Mouse (Mus musculus): ENCODE data around the gene Gm17651. TPM values are rescaled to one million over a fixed set of nuclear protein-coding genes. Genes with fewer than 3 reads are reported as not detected.

Gm17651 gene
- polyA plus RNA-seq, 1 experiment from 2014 or later, result not detected

DNA sequence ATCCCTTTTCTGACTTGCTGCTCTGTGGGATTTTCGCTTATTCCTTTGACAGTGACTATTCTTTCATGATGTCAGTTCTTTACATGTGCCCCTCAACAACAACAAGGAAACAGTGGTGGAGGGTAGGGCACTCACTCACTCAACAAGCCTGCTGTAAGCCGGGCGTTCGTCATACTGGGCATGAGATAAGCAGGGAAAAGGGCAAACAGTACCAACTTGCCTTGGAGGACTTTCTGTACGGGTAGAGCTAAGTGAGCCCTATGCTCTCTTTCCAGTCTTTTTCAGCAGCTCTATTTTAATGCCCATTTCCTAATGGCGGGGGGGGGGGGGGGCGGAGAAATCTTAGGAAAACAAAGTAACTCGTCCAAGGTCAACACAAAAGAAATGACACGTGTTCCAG is 32.5 kb downstream of the Gm17651 start:
- no peak for ATAC-seq (ENCODE audit: insufficient number of reproducible peaks, insufficient read depth, low FRiP score, low read depth)
- WGBS, result 68% methylated on average over 9 of the region's 9 CpGs
- H3K36me3 ChIP-seq (ENCODE audit: control insufficient read depth, insufficient read depth, low read length), result no peaks in the 10 kb centered on the region

GRCm38 (mm10) chr3:97641396-97641795 is 33.1 kb downstream of the Gm17651 start:
- Histone ChIP-seq H3K4me1 (ENCODE audit: control insufficient read depth in 2 of 2, insufficient read depth in 2 of 2, low read length in 2 of 2) (no peaks in the 10 kb centered on the region), H3K36me3 (ENCODE audit: control insufficient read depth, insufficient read depth, low read length) (no peaks in the 10 kb centered on the region), H3K27me3 (ENCODE audit: control insufficient read depth, insufficient read depth, low read length) (no peaks in the 10 kb centered on the region), H3K4me3 (ENCODE audit: control insufficient read depth in 1 of 2, insufficient read depth in 1 of 2, low read depth in 1 of 2, low read length in 2 of 2) (no peak overlapping the region), H3K9me3 (ENCODE audit: control insufficient read depth, low read length) (no peaks in the 10 kb centered on the region), H3K9ac (ENCODE audit: low read length) (no peak overlapping the region), H3K4me2 (ENCODE audit: low read length) (no peak overlapping the region), H3K27ac (replicated peaks in 1 of 2; ENCODE audit: control insufficient read depth in 1 of 2, insufficient read depth in 1 of 2, low read depth in 2 of 2, low read length in 2 of 2) (no peak overlapping the region)
- WGBS, result 87% methylated on average over 4 of the region's 4 CpGs
- no peak for ATAC-seq (ENCODE audit: insufficient number of reproducible peaks, insufficient read depth, low FRiP score, low read depth)

More for the DNA sequence above, 32.5 kb downstream of the Gm17651 start:
- Histone ChIP-seq H3K9me3 (ENCODE audit: control insufficient read depth, low read length) (no peaks in the 10 kb centered on the region), H3K4me1 (ENCODE audit: control insufficient read depth in 2 of 2, insufficient read depth in 2 of 2, low read length in 2 of 2) (no peaks in the 10 kb centered on the region), H3K27me3 (ENCODE audit: control insufficient read depth, insufficient read depth, low read length) (no peaks in the 10 kb centered on the region), H3K9ac (ENCODE audit: low read length) (no peak overlapping the region), H3K4me3 (ENCODE audit: control insufficient read depth in 1 of 2, insufficient read depth in 1 of 2, low read depth in 1 of 2, low read length in 2 of 2) (no peak overlapping the region), H3K27ac (replicated peaks in 1 of 2; ENCODE audit: control insufficient read depth in 1 of 2, insufficient read depth in 1 of 2, low read depth in 2 of 2, low read length in 2 of 2) (no peak overlapping the region), H3K4me2 (ENCODE audit: low read length) (no peak overlapping the region)

- 0 out of 4 replicates have a peak overlapping the region, but pooled peaks of 1 of the 2 experiments have one; percentile 30 for H3K27ac ChIP-seq (replicated peaks in 1 of 2; ENCODE audit: control insufficient read depth in 1 of 2, insufficient read depth in 1 of 2, low read depth in 2 of 2, low read length in 2 of 2)
- peak; percentile 59; the same call in 1 of the 2 replicates for ATAC-seq (ENCODE audit: insufficient number of reproducible peaks, insufficient read depth, low FRiP score, low read depth)
- no peaks in the 10 kb centered on the region for H3K27me3 ChIP-seq (ENCODE audit: control insufficient read depth, insufficient read depth, low read length)
- no peak overlapping the region for H3K4me2 ChIP-seq (ENCODE audit: low read length)
- H3K9ac ChIP-seq (ENCODE audit: low read length), result no peak overlapping the region
- 35% methylated on average over 3 of the region's 3 CpGs for WGBS
- no peaks in the 10 kb centered on the region for H3K9me3 ChIP-seq (ENCODE audit: control insufficient read depth, low read length)
- no peaks in the 10 kb centered on the region for H3K36me3 ChIP-seq (ENCODE audit: control insufficient read depth, insufficient read depth, low read length)
- H3K4me1 ChIP-seq (ENCODE audit: control insufficient read depth in 2 of 2, insufficient read depth in 2 of 2, low read length in 2 of 2), result peaks cover 3 to 12% of the 10 kb centered on the region in 2 experiments
- no peak overlapping the region for H3K4me3 ChIP-seq (ENCODE audit: control insufficient read depth in 1 of 2, insufficient read depth in 1 of 2, low read depth in 1 of 2, low read length in 2 of 2)
These were observed 40.2 kb downstream of the Gm17651 start for GRCm38 (mm10) chr3:97634288-97634761.

- 77% methylated on average over 4 of the region's 4 CpGs for WGBS
- H3K27ac ChIP-seq (replicated peaks in 1 of 2; ENCODE audit: control insufficient read depth in 1 of 2, insufficient read depth in 1 of 2, low read depth in 2 of 2, low read length in 2 of 2), result no peak overlapping the region
- no peak overlapping the region for H3K4me3 ChIP-seq (ENCODE audit: control insufficient read depth in 1 of 2, insufficient read depth in 1 of 2, low read depth in 1 of 2, low read length in 2 of 2)
- H3K36me3 ChIP-seq (ENCODE audit: control insufficient read depth, insufficient read depth, low read length), result no peaks in the 10 kb centered on the region
- H3K27me3 ChIP-seq (ENCODE audit: control insufficient read depth, insufficient read depth, low read length), result no peaks in the 10 kb centered on the region
- H3K9me3 ChIP-seq (ENCODE audit: control insufficient read depth, low read length), result no peaks in the 10 kb centered on the region
- no peak overlapping the region for H3K4me2 ChIP-seq (ENCODE audit: low read length)
- H3K4me1 ChIP-seq (ENCODE audit: control insufficient read depth in 2 of 2, insufficient read depth in 2 of 2, low read length in 2 of 2), result peaks cover 6 to 18% of the 10 kb centered on the region in 2 experiments
- no peak overlapping the region for H3K9ac ChIP-seq (ENCODE audit: low read length)
- ATAC-seq (ENCODE audit: insufficient number of reproducible peaks, insufficient read depth, low FRiP score, low read depth), result no peak
These were observed 41.0 kb downstream of the Gm17651 start for GRCm38 (mm10) chr3:97633456-97633855.

GRCm38 (mm10) chr3:97631258-97631860 is 43.1 kb downstream of the Gm17651 start:
- H3K9ac ChIP-seq (ENCODE audit: low read length), result no peak overlapping the region
- no peaks in the 10 kb centered on the region for H3K27me3 ChIP-seq (ENCODE audit: control insufficient read depth, insufficient read depth, low read length)
- H3K27ac ChIP-seq (replicated peaks in 1 of 2; ENCODE audit: control insufficient read depth in 1 of 2, insufficient read depth in 1 of 2, low read depth in 2 of 2, low read length in 2 of 2), result no peak overlapping the region
- H3K9me3 ChIP-seq (ENCODE audit: control insufficient read depth, low read length), result no peaks in the 10 kb centered on the region
- no peak overlapping the region for H3K4me3 ChIP-seq (ENCODE audit: control insufficient read depth in 1 of 2, insufficient read depth in 1 of 2, low read depth in 1 of 2, low read length in 2 of 2)
- H3K4me1 ChIP-seq (ENCODE audit: control insufficient read depth in 2 of 2, insufficient read depth in 2 of 2, low read length in 2 of 2), result peaks cover 6 to 18% of the 10 kb centered on the region in 2 experiments
- no peak for ATAC-seq (ENCODE audit: insufficient number of reproducible peaks, insufficient read depth, low FRiP score, low read depth)
- WGBS, result 61% methylated on average over 8 of the region's 8 CpGs
- H3K4me2 ChIP-seq (ENCODE audit: low read length), result no peak overlapping the region
- no peaks in the 10 kb centered on the region for H3K36me3 ChIP-seq (ENCODE audit: control insufficient read depth, insufficient read depth, low read length)

- no peaks in the 10 kb centered on the region for H3K36me3 ChIP-seq (ENCODE audit: control insufficient read depth, insufficient read depth, low read length)
- no peaks in the 10 kb centered on the region for H3K9me3 ChIP-seq (ENCODE audit: control insufficient read depth, low read length)
- H3K9ac ChIP-seq (ENCODE audit: low read length), result no peak overlapping the region
- H3K4me3 ChIP-seq (ENCODE audit: control insufficient read depth in 1 of 2, insufficient read depth in 1 of 2, low read depth in 1 of 2, low read length in 2 of 2), result no peak overlapping the region
- no peak for ATAC-seq (ENCODE audit: insufficient number of reproducible peaks, insufficient read depth, low FRiP score, low read depth)
- WGBS, result 85% methylated on average over 4 of the region's 4 CpGs
- H3K27me3 ChIP-seq (ENCODE audit: control insufficient read depth, insufficient read depth, low read length), result no peaks in the 10 kb centered on the region
- H3K27ac ChIP-seq (replicated peaks in 1 of 2; ENCODE audit: control insufficient read depth in 1 of 2, insufficient read depth in 1 of 2, low read depth in 2 of 2, low read length in 2 of 2), result no peak overlapping the region
- peaks cover 6 to 18% of the 10 kb centered on the region in 2 experiments for H3K4me1 ChIP-seq (ENCODE audit: control insufficient read depth in 2 of 2, insufficient read depth in 2 of 2, low read length in 2 of 2)
- H3K4me2 ChIP-seq (ENCODE audit: low read length), result no peak overlapping the region
These were observed 43.7 kb downstream of the Gm17651 start for GRCm38 (mm10) chr3:97630746-97631145.

DNA sequence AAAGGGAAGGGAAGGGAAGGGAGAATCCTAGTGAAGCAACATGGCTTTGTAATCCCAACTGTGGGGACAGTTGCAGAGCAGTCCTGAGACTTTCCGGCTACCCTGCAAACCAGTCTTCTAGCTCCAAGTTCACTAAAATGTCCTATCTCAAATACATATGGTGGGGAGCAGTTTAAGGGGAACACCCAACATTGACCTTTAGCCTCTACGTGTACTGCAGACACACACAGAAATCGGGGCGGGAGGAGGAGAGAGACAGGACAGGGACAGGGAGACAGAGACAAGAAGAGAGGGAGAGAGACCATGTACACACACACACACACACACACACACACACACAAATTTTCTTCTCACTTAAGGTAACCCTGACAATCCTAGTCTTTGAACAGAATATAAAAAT is 44.6 kb downstream of the Gm17651 start:
- Histone ChIP-seq H3K9ac (ENCODE audit: low read length) (no peak overlapping the region), H3K9me3 (ENCODE audit: control insufficient read depth, low read length) (no peaks in the 10 kb centered on the region), H3K27ac (replicated peaks in 1 of 2; ENCODE audit: control insufficient read depth in 1 of 2, insufficient read depth in 1 of 2, low read depth in 2 of 2, low read length in 2 of 2) (no peak overlapping the region), H3K4me1 (ENCODE audit: control insufficient read depth in 2 of 2, insufficient read depth in 2 of 2, low read length in 2 of 2) (peaks cover 6 to 18% of the 10 kb centered on the region in 2 experiments), H3K4me3 (ENCODE audit: control insufficient read depth in 1 of 2, insufficient read depth in 1 of 2, low read depth in 1 of 2, low read length in 2 of 2) (no peak overlapping the region), H3K27me3 (ENCODE audit: control insufficient read depth, insufficient read depth, low read length) (no peaks in the 10 kb centered on the region), H3K4me2 (ENCODE audit: low read length) (no peak overlapping the region), H3K36me3 (ENCODE audit: control insufficient read depth, insufficient read depth, low read length) (no peaks in the 10 kb centered on the region)
- ATAC-seq (ENCODE audit: insufficient number of reproducible peaks, insufficient read depth, low FRiP score, low read depth), result no peak
- WGBS, result 80% methylated on average over 4 of the region's 4 CpGs

All from heart, embryonic 14.5 days (tissue).